Comparison of ENCODE assay signal across 11 mouse cellular contexts in genomic region chr6:115418171-115418570, GRCm38 (mm10). TPM values are rescaled to one million over a fixed set of nuclear protein-coding genes. Genes with fewer than 3 reads are reported as not detected.
"Had no signal": no experiment of that assay in that cellular context is flagged by ENCODE, and none has a peak within 500 bp of the region (broad histone marks: within the 10 kb centered on the region; RNA-seq: fewer than 3 reads in every experiment).

No protein-coding gene starts in this region.

- DNase-seq: kidney, postnatal 14 days; kidney, postnatal 4 days; left cerebral cortex, postnatal 4 days; liver, embryonic 13.5 days; lung, adult 2 months; lung, postnatal 14 days; lung, postnatal 4 days; midbrain, embryonic 14.5 days; thymus, adult 18-20 months; thymus, postnatal 4 days had no signal

RNA-seq across cellular contexts. Expression of gene Pparg, which starts 57.4 kb away (rescaled TPM):
- total RNA-seq: megakaryocyte-erythroid progenitor cell, adult 5-6 weeks had no signal
